Mouse (Mus musculus) liver, embryonic 13.5 days (tissue): ENCODE measurements around the gene Prr12. TPM values are rescaled to one million over a fixed set of nuclear protein-coding genes. Genes with fewer than 3 reads are reported as not detected.
"Not testable (repeated sequence)": the region's sequence is repeated elsewhere in the genome, so short reads cannot be mapped to it uniquely, and the experiment has no call there.

Experiments used
- ATAC-seq: fragments of 200-750 bp; cut with Nextera tagmentation; 2 replicates; pipeline ENCODE4 v1.8.0; 2017; ENCODE audit warnings: low read depth, mild to moderate bottlenecking, moderate number of reproducible peaks, moderate library complexity
- DNase-seq: peaks from one replicate; pipeline ENCODE4 v3.0.0; 2022
- H3K27ac ChIP-seq: fragments of 300-500 bp; sonication (generic); 2 replicates; pipeline ENCODE4 v1.5.1; 2015; ENCODE audit warnings: moderate library complexity, mild to moderate bottlenecking, inconsistent platforms
- H3K27me3 ChIP-seq: fragments of 300-500 bp; sonication (generic); 2 replicates; pipeline ENCODE4 v1.6.1; 2015; ENCODE audit warnings: mild to moderate bottlenecking, inconsistent platforms
- H3K36me3 ChIP-seq: fragments of 300-500 bp; sonication (generic); 2 replicates; pipeline ENCODE4 v1.6.1; 2015; ENCODE audit warnings: mild to moderate bottlenecking, inconsistent platforms
- H3K4me1 ChIP-seq: fragments of 300-500 bp; sonication (generic); replicated peaks from 2 replicates; pipeline ENCODE4 v1.6.1; 2015; ENCODE audit warnings: inconsistent platforms
- H3K4me2 ChIP-seq: fragments of 300-500 bp; sonication (generic); 2 replicates; pipeline ENCODE4 v1.6.1; 2015; ENCODE audit warnings: inconsistent platforms, mild to moderate bottlenecking, moderate library complexity
- H3K4me3 ChIP-seq: fragments of 300-500 bp; sonication (generic); replicated peaks from 2 replicates; pipeline ENCODE4 v1.5.1; 2015; ENCODE audit warnings: mild to moderate bottlenecking, inconsistent platforms
- H3K9ac ChIP-seq: fragments of 300-500 bp; sonication (generic); 2 replicates; pipeline ENCODE4 v1.6.1; 2015; ENCODE audit warnings: mild to moderate bottlenecking, inconsistent platforms
- H3K9me3 ChIP-seq: fragments of 300-500 bp; sonication (generic); replicated peaks from 2 replicates; pipeline ENCODE4 v1.6.1; 2016; ENCODE audit warnings: inconsistent platforms
- WGBS: fragments of 180-500 bp; shearing (Covaris S2); methylation state at CpG from one replicate; pipeline ENCODE4 v1.1.7; 2015; ENCODE audit not compliant: insufficient replicate concordance; 5-methylcytosine and 5-hydroxymethylcytosine counted together
- polyA plus RNA-seq: library from polyadenylated mRNA; unstranded; fragments of >200 nt; fragmentation: Nextera tagmentation; extraction: Ambion mirVana; gene quantifications from 2 replicates; pipeline ENCODE4 v1.2.1, GENCODE M21; 2015

The Prr12 gene
- polyA plus RNA-seq, 1 experiment from 2014 or later: 2.2 TPM

DNA sequence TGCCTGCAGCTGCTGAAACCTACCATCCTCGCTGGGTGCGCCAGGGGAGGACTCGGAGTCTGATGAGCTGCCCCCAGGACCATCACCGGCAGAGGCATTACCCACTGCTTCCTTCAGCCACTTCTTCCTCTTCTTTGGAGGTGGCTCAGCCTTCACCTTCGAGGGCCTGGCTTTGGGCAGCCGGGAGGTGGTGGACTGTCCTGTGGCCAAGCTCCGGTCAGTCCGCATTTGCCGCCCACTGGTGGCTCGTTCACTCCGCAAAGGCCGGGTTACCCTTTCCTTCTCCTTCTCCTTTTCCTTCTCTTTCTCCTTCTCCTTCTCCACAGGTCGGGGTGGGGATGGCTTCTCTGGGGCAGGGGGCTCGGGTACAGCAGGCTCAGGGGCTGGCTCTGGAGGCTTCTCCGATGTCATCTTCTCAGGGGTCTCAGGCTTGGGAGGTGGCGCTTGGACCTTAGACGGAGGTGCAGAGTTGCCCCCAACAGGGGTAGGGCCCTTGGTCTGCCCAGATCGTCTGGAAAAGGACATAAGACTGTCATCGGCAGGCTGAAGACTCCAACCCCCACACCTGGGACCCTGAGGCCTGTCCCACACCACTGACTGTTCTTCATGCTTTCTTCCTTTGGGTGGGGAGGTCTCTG, 18.8 kb downstream of the Prr12 start:
- H3K27ac ChIP-seq: no peak overlapping the region
- 87% methylated on average over 19 of the region's 19 CpGs for WGBS
- no peak for DNase-seq
- H3K4me2 ChIP-seq: no peak overlapping the region
- H3K4me3 ChIP-seq: no peak overlapping the region
- H3K9me3 ChIP-seq: no peaks in the 10 kb centered on the region
- H3K36me3 ChIP-seq: peaks cover 95% of the 10 kb centered on the region
- H3K9ac ChIP-seq: no peak overlapping the region
- no peaks in the 10 kb centered on the region for H3K27me3 ChIP-seq
- H3K4me1 ChIP-seq: peaks cover 4% of the 10 kb centered on the region; the same call in 1 of the 2 replicates
- no peak for ATAC-seq

DNA sequence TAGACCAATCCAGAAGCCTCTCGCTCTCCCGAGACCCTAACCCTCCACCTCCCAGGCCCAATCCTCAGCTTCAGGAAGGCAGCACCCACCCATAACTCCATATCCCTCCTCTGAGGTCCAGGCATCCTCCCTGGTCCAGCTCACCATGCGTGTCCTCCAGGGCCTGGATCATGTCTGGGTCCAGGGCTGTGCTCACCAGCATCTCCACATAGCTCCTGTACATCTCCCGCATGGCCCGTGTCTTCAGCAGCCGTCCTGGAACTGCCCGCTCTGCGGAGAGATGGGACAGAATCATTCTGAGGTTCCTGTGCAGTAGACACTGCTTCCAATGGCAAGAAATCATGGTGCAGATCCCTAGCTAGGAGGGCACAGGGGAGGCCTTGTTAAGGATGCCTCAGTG, 21.8 kb downstream of the Prr12 start:
- Histone ChIP-seq H3K4me2 (no peak overlapping the region), H3K27me3 (no peaks in the 10 kb centered on the region), H3K9ac (no peak overlapping the region), H3K9me3 (no peaks in the 10 kb centered on the region), H3K36me3 (peaks cover 86% of the 10 kb centered on the region), H3K4me1 (peaks cover 12% of the 10 kb centered on the region), H3K4me3 (no peak overlapping the region), H3K27ac (no peak overlapping the region)
- DNase-seq (no peak), ATAC-seq (no peak)
- WGBS: 86% methylated on average over 8 of the region's 8 CpGs

DNA sequence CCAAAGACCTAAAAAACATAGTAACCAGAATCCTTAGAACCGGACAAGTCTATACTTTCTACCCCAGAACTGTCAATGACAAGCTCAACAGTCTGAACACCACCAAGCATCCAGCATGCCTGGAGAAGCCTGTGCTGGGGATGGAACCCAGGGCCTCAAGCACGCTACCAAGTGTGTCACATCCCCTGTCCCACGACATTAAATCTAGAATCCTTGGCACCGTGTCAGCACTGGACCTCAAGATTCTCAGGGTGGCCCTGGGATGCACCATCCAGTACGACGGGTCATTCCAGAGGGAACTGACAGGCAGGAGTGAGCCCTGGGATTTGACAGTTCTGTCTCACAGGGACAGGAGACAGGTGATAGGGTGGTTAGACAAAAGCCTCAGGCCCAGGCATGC, 22.7 kb downstream of the Prr12 start:
- peaks cover 78% of the 10 kb centered on the region for H3K36me3 ChIP-seq
- no peak for DNase-seq

DNA sequence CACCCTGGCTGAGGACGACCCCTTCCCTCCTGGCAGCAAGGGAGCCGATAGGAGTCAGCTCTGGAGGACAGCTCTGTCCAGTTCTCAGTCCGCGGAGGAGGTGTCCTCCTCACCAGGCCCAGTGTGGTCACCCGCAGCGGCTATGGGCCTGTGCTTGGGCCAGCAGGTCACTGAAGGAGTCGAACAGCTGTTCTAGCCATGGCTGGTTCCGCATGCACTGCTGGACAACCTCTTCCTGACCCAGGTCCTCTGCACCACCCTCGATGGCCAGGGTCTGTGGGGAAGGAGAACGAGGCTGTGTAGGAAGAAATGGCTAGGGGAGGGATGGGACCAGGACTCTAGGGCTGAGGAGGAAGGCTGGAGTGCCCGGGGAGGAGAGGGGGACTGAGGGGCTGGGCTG, 24.3 kb downstream of the Prr12 start:
- ATAC-seq (no peak), DNase-seq (no peak)
- no peaks in the 10 kb centered on the region for H3K9me3 ChIP-seq
- no peak overlapping the region for H3K4me3 ChIP-seq
- no peak overlapping the region for H3K9ac ChIP-seq
- H3K27ac ChIP-seq: no peak overlapping the region
- H3K27me3 ChIP-seq: no peaks in the 10 kb centered on the region
- WGBS: 84% methylated on average over 11 of the region's 11 CpGs
- H3K4me2 ChIP-seq: no peak overlapping the region
- peaks cover 18% of the 10 kb centered on the region for H3K4me1 ChIP-seq
- H3K36me3 ChIP-seq: peaks cover 61% of the 10 kb centered on the region

More for the DNA sequence above, 22.7 kb downstream of the Prr12 start:
- Histone ChIP-seq H3K4me3 (no peak overlapping the region), H3K9me3 (no peaks in the 10 kb centered on the region), H3K4me2 (no peak overlapping the region), H3K9ac (no peak overlapping the region), H3K27ac (no peak overlapping the region), H3K27me3 (no peaks in the 10 kb centered on the region), H3K4me1 (peaks cover 14% of the 10 kb centered on the region)
- ATAC-seq: no peak
- 81% methylated on average over 6 of the region's 6 CpGs for WGBS

DNA sequence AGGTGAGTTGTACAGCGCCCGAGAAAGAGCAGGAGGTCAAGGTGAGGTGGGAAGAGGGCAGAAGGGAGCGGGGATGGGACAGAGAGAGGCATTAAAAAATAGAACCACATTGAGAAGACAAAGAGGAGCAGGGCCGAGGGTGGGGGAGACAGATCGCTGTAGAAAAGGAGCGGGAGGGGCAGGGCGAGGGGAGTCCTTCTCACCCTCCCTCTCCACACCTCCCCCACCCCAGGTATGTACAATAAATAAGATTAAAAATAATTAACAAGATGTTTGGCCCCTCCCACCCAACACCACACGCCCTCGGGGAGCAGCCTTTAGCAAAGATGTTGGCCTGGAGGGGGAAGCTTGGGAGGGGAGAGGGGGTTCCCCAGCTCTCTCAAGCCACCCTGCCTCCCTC, 24.9 kb downstream of the Prr12 start:
- Histone ChIP-seq H3K27ac (no peak overlapping the region), H3K4me2 (no peak overlapping the region), H3K4me3 (no peak overlapping the region), H3K36me3 (peaks cover 55% of the 10 kb centered on the region), H3K9me3 (no peaks in the 10 kb centered on the region), H3K9ac (no peak overlapping the region), H3K4me1 (peaks cover 18% of the 10 kb centered on the region), H3K27me3 (no peaks in the 10 kb centered on the region)
- ATAC-seq (no peak; the same call in 1 of the 2 replicates), DNase-seq (no peak)
- 79% methylated on average over 9 of the region's 9 CpGs for whole genome bisulfite sequencing

DNA sequence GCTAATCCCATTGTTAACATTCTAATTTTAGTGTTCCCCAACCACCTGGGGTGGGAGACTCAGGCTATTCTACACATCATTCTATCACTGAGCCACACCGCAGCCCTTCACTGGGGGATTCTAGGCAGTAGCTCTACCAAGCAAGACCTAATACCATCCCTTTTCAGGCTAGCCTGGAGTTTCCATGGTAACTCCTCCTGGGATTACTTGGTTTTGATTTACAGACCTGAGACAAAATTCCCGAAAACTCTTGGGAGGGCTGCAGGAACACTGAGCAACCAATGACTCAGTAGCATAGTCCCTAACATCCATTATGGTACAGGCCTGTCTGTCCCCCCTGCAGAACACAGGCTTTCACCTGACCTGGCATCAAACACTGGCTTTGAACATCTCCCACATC, 26.4 kb downstream of the Prr12 start:
- H3K9ac ChIP-seq: no peak overlapping the region
- ATAC-seq: no peak
- no peak overlapping the region for H3K4me2 ChIP-seq
- DNase-seq: no peak
- WGBS: 72% methylated on average over 2 of the region's 2 CpGs
- 0 out of 2 replicates have a peak, but pooled peaks cover under 1% of the 10 kb centered on the region for H3K27me3 ChIP-seq
- no peak overlapping the region for H3K27ac ChIP-seq
- H3K9me3 ChIP-seq: no peaks in the 10 kb centered on the region
- H3K4me1 ChIP-seq: peaks cover 18% of the 10 kb centered on the region
- no peak overlapping the region for H3K4me3 ChIP-seq
- peaks cover 40% of the 10 kb centered on the region for H3K36me3 ChIP-seq

DNA sequence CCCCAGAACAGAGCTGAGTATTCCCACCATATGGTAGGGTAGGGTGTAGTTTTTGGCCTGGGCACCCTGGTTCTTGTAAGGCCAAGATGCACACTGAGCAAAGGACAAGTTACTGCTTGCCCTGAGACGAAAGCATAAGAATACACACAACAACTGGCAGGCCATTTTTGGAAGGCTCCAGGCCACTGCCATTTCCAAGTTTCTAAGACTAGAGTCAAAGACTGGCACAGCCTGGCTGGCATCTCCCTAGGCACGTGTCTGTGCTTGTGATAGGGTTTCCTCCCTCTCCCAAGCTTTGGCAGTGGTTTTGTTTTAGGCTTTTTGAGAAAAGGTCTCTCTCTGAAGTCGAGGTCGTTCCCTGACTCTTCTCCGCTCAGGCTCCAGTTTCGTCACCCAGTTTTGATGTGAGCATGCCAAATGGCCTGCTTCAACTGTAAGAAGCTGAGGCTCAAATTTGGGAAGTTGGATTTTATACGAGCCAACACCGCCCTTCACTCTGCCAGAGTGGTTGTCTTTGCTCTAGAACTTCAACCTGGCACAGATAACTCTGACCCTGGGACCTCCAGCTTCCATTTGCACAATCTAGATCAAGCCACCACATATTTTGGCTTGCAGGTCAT, 27.0 kb downstream of the Prr12 start:
- Histone ChIP-seq H3K4me1 (peaks cover 18% of the 10 kb centered on the region), H3K4me3 (no peak overlapping the region), H3K9me3 (no peaks in the 10 kb centered on the region), H3K36me3 (peaks cover 35% of the 10 kb centered on the region), H3K4me2 (no peak overlapping the region), H3K9ac (no peak overlapping the region), H3K27me3 (peaks cover 6% of the 10 kb centered on the region; the same call in 1 of the 2 replicates), H3K27ac (0 out of 2 replicates have a peak overlapping the region, but pooled peaks have one; percentile 10)
- DNase-seq (no peak), ATAC-seq (no peak)
- 57% methylated on average over 8 of the region's 8 CpGs for WGBS

DNA sequence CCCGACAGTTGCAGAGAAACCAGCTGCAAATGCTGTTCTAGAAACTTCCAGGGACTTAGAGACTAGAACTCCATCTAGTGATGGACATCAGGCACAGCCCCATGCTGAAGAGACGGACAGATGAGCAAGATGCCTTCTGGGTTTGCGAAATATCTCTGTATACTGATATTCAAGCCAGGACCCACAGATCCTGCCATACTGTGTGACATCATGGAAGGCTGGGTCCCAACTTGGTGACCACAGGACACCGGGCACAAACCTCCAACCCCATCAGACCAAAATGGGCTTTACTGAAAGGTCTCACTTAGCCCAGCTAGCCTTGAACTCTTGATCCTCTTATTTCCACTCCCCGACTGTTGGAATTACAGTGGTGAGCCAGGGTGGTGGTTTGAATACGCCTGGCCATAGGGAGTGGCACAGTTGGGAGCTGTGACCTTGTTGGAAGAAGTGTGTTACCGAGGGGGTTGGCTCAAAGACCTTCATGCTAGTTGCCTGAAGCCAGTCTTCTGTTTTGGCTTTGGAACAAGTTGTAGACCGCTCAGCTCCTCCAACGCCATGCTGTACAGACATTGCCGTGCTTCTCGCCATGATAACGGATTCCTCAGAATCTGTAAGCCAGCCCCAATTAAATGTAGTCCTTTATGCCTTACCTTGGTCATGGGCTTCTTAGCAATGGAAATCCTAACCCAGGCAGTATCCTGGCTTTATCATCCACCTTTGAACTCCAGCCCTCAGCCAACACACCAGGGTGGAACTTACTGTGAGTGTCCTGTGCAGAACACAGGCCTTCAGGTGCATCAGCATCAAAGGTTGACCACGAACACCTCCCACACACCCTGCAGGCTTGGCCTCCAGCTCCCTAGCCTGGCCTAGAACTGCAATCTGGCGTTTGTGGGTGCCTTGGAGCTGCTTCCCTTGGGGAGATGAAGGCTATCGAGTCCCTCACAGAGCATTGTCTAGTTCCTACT, 28.1 kb downstream of the Prr12 start:
- H3K4me1 ChIP-seq: peaks cover 18% of the 10 kb centered on the region
- H3K27me3 ChIP-seq: peaks cover 17% of the 10 kb centered on the region
- H3K9ac ChIP-seq: no peak overlapping the region
- H3K36me3 ChIP-seq: peaks cover 23% of the 10 kb centered on the region
- WGBS: 67% methylated on average over 15 of the region's 15 CpGs
- no peaks in the 10 kb centered on the region for H3K9me3 ChIP-seq
- H3K4me2 ChIP-seq: no peak overlapping the region
- DNase-seq: no peak
- no peak overlapping the region for H3K4me3 ChIP-seq
- no peak for ATAC-seq
- H3K27ac ChIP-seq: no peak overlapping the region

DNA sequence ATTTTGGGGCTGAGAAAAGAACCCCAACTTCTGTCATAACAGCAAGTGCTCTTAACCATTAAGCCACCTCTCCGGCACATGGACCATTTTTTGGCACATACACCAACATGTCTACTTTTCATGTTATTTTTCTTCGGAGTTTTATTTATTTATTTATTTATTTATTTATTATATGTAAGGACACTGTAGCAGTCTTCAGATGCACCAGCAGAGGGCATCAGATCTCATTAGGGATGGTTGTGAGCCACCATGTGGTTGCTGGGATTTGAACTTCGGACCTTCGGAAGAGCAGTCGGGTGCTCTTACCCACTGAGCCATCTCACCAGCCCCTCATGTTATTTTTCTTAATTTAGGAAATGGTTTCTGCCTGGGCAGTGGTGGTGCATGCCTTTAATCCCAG, 29.0 kb downstream of the Prr12 start:
- DNase-seq, H3K9ac ChIP-seq, H3K4me2 ChIP-seq, ATAC-seq, H3K27ac ChIP-seq, H3K9me3 ChIP-seq, H3K4me3 ChIP-seq: not testable (repeated sequence)
- H3K27me3 ChIP-seq: peaks cover 25% of the 10 kb centered on the region
- WGBS: 59% methylated on average over 5 of the region's 5 CpGs
- peaks cover 27% of the 10 kb centered on the region for H3K4me1 ChIP-seq
- peaks cover 15% of the 10 kb centered on the region for H3K36me3 ChIP-seq

DNA sequence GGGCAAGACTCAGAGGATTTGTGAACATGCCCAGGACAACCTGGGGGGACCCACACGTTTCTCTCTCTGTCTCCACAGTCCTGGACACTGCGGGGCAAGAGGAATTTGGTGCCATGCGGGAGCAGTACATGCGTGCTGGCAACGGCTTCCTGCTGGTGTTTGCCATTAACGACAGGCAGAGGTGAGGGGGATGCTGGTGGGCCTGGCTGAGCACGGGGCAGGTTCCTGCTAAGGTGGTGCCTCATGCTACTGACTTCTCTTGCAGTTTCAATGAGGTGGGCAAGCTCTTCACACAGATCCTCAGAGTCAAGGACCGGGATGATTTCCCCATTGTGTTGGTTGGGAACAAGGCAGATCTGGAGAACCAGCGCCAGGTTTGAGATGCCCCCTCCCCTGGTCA, 32.5 kb downstream of the Prr12 start:
- Histone ChIP-seq H3K4me1 (peaks cover 33% of the 10 kb centered on the region), H3K27me3 (peaks cover 33% of the 10 kb centered on the region), H3K9ac (no peak overlapping the region), H3K4me3 (no peak overlapping the region), H3K27ac (no peak overlapping the region), H3K4me2 (no peak overlapping the region), H3K36me3 (no peaks in the 10 kb centered on the region), H3K9me3 (no peaks in the 10 kb centered on the region)
- WGBS: 63% methylated on average over 9 of the region's 9 CpGs
- ATAC-seq (no peak), DNase-seq (no peak)

DNA sequence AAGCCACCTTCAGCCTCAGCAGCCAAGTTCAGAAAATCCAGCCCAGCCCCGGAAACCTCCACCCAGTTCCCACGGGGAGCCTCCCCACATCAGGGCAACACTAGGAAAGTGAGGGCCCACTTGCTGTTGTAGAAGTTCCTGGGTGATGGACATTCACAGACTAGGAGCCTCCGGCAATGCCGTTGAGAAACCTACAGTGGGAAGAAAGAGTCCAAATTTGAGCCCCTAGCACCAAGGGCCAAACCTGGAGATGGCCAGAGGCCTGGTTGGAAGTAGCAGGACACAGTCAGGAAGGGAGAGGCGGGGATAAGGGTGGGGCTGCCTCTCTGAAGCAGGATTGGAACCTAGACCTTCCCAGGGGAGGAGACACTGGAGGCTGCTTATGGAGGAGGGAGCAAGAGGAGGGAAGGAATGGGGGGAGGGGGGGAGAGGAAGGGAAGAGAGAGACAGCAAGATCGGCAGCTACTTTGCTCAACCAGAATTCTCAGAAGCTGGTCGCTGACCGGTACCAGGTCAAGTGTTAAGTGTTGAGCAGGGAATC, 33.6 kb downstream of the Prr12 start:
- H3K4me1 ChIP-seq: peaks cover 43% of the 10 kb centered on the region
- peak overlapping the region; percentile 92; the same call in 1 of the 2 replicates for H3K4me3 ChIP-seq

More for the DNA sequence above, 33.6 kb downstream of the Prr12 start:
- Histone ChIP-seq H3K27me3 (peaks cover 33% of the 10 kb centered on the region), H3K36me3 (no peaks in the 10 kb centered on the region), H3K9me3 (no peaks in the 10 kb centered on the region), H3K27ac (peak overlapping the region; percentile 40), H3K9ac (peak overlapping the region; percentile 40; the same call in 1 of the 2 replicates), H3K4me2 (peak overlapping the region; percentile 97)
- WGBS: 25% methylated on average over 8 of the region's 8 CpGs
- DNase-seq (no peak), ATAC-seq (no peak)
